Mouse (Mus musculus): ENCODE results near the gene Rexo1.

- TF ChIP-seq CTCF (IDR thresholded peaks at IDR 0.05; ENCODE audit: extremely low read depth, insufficient read depth, insufficient read length, insufficient replicate concordance) = no peak
- no peak for TF ChIP-seq POLR2A (IDR thresholded peaks at IDR 0.05; ENCODE audit: low read depth, low read length)
Measured at GRCm38 (mm10) chr10:80494732-80495131, 66.6 kb downstream of the Rexo1 start, which contains the start of gene Onecut3.
